Mouse (Mus musculus) bone marrow macrophage, adult 2 months (primary cell): ENCODE results near the gene Trp73.

Experiments
- CTCF ChIP-seq: IDR thresholded peaks from 2 replicates; pipeline ENCODE4 v1.5.1; 2012; ENCODE audit warnings: low read depth, mild to moderate bottlenecking, low read length, moderate library complexity
- POLR2A ChIP-seq: IDR thresholded peaks from 2 replicates; pipeline ENCODE4 v1.6.1; 2012; ENCODE audit warnings: mild to moderate bottlenecking, low read depth, low read length, borderline replicate concordance

- TF ChIP-seq CTCF (no peak), POLR2A (no peak)
Measured at GRCm38 (mm10) chr4:154154104-154154503, 14.1 kb upstream of the Trp73 start.
